Mouse (Mus musculus): ENCODE data around the gene Ccdc158. TPM values are rescaled to one million over a fixed set of nuclear protein-coding genes. Genes with fewer than 3 reads are reported as not detected.

Ccdc158 gene
- polyA plus RNA-seq, 1 experiment: 0.09 TPM

- Histone ChIP-seq H3K27me3 (ENCODE audit: control insufficient read depth, insufficient read depth, low read length) (no peaks in the 10 kb centered on the region), H3K4me3 (ENCODE audit: control insufficient read depth, insufficient read depth, low read length) (no peak overlapping the region), H3K27ac (ENCODE audit: control insufficient read depth, insufficient read depth, low read length) (no peak overlapping the region), H3K4me1 (replicated peaks; ENCODE audit: control insufficient read depth, insufficient read depth, low read length) (no peaks in the 10 kb centered on the region), H3K36me3 (ENCODE audit: control insufficient read depth, insufficient read depth, low read length) (no peaks in the 10 kb centered on the region)
- DNase-seq: no peak
- TF ChIP-seq CTCF (IDR thresholded peaks at IDR 0.05; ENCODE audit: borderline replicate concordance, control insufficient read depth, extremely low read depth, insufficient read depth, low read length, poor library complexity): no peak
- TF ChIP-seq POLR2A (IDR thresholded peaks at IDR 0.05; ENCODE audit: control insufficient read depth, extremely low read depth, insufficient read depth, low read length, poor library complexity): no peak
- WGBS: 92% methylated on average over 5 of the region's 5 CpGs
Observed at GRCm38 (mm10) chr5:92635891-92636290, 39.2 kb downstream of the Ccdc158 start.

DNA sequence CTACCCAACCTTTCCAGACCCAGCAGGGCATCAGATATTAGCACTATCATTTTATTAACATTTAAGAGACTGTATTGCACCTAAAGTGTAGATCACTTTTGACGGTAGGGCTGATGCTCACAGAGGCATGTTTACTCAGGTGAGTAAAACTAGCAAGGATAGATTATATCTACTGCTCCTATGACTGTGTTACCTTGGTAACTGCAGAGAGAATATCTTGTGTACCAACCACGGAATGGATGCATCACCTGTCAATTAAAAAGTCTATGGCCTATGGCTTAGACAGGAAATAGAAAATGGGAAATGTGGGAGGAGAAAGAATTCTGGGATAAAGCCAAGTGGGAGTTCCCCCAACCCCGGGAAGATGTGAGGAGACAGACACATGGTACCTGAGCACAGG, 40.2 kb downstream of the Ccdc158 start:
- no peaks in the 10 kb centered on the region for H3K4me1 ChIP-seq (replicated peaks; ENCODE audit: control insufficient read depth, insufficient read depth, low read length)
- WGBS: 88% methylated on average over 3 of the region's 3 CpGs
- no peak for DNase-seq
- no peaks in the 10 kb centered on the region for H3K27me3 ChIP-seq (ENCODE audit: control insufficient read depth, insufficient read depth, low read length)
- H3K36me3 ChIP-seq (ENCODE audit: control insufficient read depth, insufficient read depth, low read length): no peaks in the 10 kb centered on the region
- no peak overlapping the region for H3K27ac ChIP-seq (ENCODE audit: control insufficient read depth, insufficient read depth, low read length)
- no peak overlapping the region for H3K4me3 ChIP-seq (ENCODE audit: control insufficient read depth, insufficient read depth, low read length)
- no peak for TF ChIP-seq CTCF (IDR thresholded peaks at IDR 0.05; ENCODE audit: borderline replicate concordance, control insufficient read depth, extremely low read depth, insufficient read depth, low read length, poor library complexity)
- TF ChIP-seq POLR2A (IDR thresholded peaks at IDR 0.05; ENCODE audit: control insufficient read depth, extremely low read depth, insufficient read depth, low read length, poor library complexity): no peak

DNA sequence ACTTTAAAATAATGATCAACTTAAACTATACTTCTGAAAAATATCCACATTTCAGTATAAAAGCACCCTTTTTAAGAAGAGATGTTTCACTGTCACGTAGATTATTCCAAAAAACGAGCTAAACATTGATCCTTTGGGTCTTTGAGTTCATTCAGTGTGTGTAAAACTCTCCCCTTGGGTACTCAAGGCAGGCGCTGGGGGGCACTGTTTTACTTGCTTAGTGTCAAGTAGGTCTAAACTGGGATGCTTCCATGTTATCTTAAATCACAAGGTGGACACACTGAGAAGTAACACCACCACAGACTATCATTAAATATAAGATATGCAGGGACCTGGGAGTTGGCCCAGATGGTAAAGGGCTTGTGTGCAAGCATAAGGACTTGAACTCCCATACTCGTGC, 41.5 kb downstream of the Ccdc158 start:
- H3K27me3 ChIP-seq (ENCODE audit: control insufficient read depth, insufficient read depth, low read length): no peaks in the 10 kb centered on the region
- no peaks in the 10 kb centered on the region for H3K4me1 ChIP-seq (replicated peaks; ENCODE audit: control insufficient read depth, insufficient read depth, low read length)
- H3K4me3 ChIP-seq (ENCODE audit: control insufficient read depth, insufficient read depth, low read length): no peak overlapping the region
- no peak for TF ChIP-seq CTCF (IDR thresholded peaks at IDR 0.05; ENCODE audit: borderline replicate concordance, control insufficient read depth, extremely low read depth, insufficient read depth, low read length, poor library complexity)
- no peak for TF ChIP-seq POLR2A (IDR thresholded peaks at IDR 0.05; ENCODE audit: control insufficient read depth, extremely low read depth, insufficient read depth, low read length, poor library complexity)
- no peak for DNase-seq
- H3K27ac ChIP-seq (ENCODE audit: control insufficient read depth, insufficient read depth, low read length): no peak overlapping the region
- WGBS: 91% methylated on average over 4 of the region's 4 CpGs
- H3K36me3 ChIP-seq (ENCODE audit: control insufficient read depth, insufficient read depth, low read length): no peaks in the 10 kb centered on the region

GRCm38 (mm10) chr5:92627896-92628295, 47.2 kb downstream of the Ccdc158 start:
- TF ChIP-seq CTCF (IDR thresholded peaks at IDR 0.05; ENCODE audit: borderline replicate concordance, control insufficient read depth, extremely low read depth, insufficient read depth, low read length, poor library complexity): no peak
- no peak for TF ChIP-seq POLR2A (IDR thresholded peaks at IDR 0.05; ENCODE audit: control insufficient read depth, extremely low read depth, insufficient read depth, low read length, poor library complexity)
- Histone ChIP-seq H3K27ac (ENCODE audit: control insufficient read depth, insufficient read depth, low read length) (no peak overlapping the region), H3K36me3 (ENCODE audit: control insufficient read depth, insufficient read depth, low read length) (no peaks in the 10 kb centered on the region), H3K4me3 (ENCODE audit: control insufficient read depth, insufficient read depth, low read length) (no peak overlapping the region), H3K4me1 (replicated peaks; ENCODE audit: control insufficient read depth, insufficient read depth, low read length) (no peaks in the 10 kb centered on the region), H3K27me3 (ENCODE audit: control insufficient read depth, insufficient read depth, low read length) (no peaks in the 10 kb centered on the region)
- no peak for DNase-seq
- 74% methylated on average over 7 of the region's 7 CpGs for WGBS

DNA sequence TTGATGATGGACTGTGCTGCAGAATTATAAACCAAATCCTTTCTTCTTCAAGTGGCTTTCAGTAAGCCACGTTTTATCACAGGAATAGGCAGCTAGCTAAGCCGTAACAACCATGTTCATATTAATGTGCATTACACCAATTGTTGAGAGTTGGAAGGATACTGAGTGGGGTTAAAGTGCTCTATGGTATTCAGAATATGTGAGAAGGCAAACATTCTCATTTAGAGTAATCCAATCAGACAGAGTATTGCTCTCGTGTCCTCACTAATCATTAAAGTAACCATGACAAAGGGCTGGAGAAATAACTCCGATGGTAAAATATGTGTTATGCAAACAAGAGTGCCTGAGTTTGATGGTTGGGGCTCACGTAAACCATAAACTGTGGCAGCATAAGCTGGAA, 53.2 kb downstream of the Ccdc158 start:
- H3K36me3 ChIP-seq (ENCODE audit: control insufficient read depth, insufficient read depth, low read length): no peaks in the 10 kb centered on the region
- no peak overlapping the region for H3K27ac ChIP-seq (ENCODE audit: control insufficient read depth, insufficient read depth, low read length)
- no peak overlapping the region for H3K4me3 ChIP-seq (ENCODE audit: control insufficient read depth, insufficient read depth, low read length)
- TF ChIP-seq POLR2A (IDR thresholded peaks at IDR 0.05; ENCODE audit: control insufficient read depth, extremely low read depth, insufficient read depth, low read length, poor library complexity): no peak
- no peak for TF ChIP-seq CTCF (IDR thresholded peaks at IDR 0.05; ENCODE audit: borderline replicate concordance, control insufficient read depth, extremely low read depth, insufficient read depth, low read length, poor library complexity)
- 94% methylated on average over 5 of the region's 5 CpGs for WGBS
- no peaks in the 10 kb centered on the region for H3K4me1 ChIP-seq (replicated peaks; ENCODE audit: control insufficient read depth, insufficient read depth, low read length)
- no peaks in the 10 kb centered on the region for H3K27me3 ChIP-seq (ENCODE audit: control insufficient read depth, insufficient read depth, low read length)
- no peak for DNase-seq

DNA sequence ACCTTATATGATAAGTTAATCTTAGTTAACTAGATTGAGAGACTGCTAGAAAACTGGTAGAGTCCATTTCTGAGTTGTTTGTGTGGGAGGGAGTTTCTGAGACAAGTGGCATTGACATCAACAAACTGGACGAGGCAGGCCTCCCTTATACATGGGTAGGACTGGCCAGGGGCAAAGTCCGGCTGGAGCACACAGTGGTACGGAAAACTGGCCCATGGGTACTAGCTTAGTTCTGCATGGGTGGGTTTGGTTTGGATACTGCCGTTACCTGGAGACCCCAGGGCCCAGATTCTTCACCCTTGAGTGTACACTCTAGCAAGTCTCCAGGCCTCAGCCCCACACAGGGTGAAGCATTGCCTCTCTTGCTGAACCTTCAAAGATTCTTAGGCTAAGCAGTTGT, 62.3 kb downstream of the Ccdc158 start:
- WGBS: 98% methylated on average over 4 of the region's 4 CpGs
- H3K36me3 ChIP-seq (ENCODE audit: control insufficient read depth, insufficient read depth, low read length): no peaks in the 10 kb centered on the region
- no peaks in the 10 kb centered on the region for H3K4me1 ChIP-seq (replicated peaks; ENCODE audit: control insufficient read depth, insufficient read depth, low read length)
- DNase-seq: no peak
- no peak overlapping the region for H3K27ac ChIP-seq (ENCODE audit: control insufficient read depth, insufficient read depth, low read length)
- H3K4me3 ChIP-seq (ENCODE audit: control insufficient read depth, insufficient read depth, low read length): no peak overlapping the region
- no peak for TF ChIP-seq CTCF (IDR thresholded peaks at IDR 0.05; ENCODE audit: borderline replicate concordance, control insufficient read depth, extremely low read depth, insufficient read depth, low read length, poor library complexity)
- TF ChIP-seq POLR2A (IDR thresholded peaks at IDR 0.05; ENCODE audit: control insufficient read depth, extremely low read depth, insufficient read depth, low read length, poor library complexity): no peak
- H3K27me3 ChIP-seq (ENCODE audit: control insufficient read depth, insufficient read depth, low read length): no peaks in the 10 kb centered on the region

Measured in thymus, adult 2 months (tissue).